Mouse (Mus musculus) brain, embryonic 18.5 days (tissue): ENCODE measurements around the gene Pla2g6.

ENCODE experiments used
- DNase-seq: peaks from one replicate; pipeline ENCODE4 v3.0.0-alpha.2; 2012; ENCODE audit warnings: low read depth, low spot score

Pla2g6 gene

DNA sequence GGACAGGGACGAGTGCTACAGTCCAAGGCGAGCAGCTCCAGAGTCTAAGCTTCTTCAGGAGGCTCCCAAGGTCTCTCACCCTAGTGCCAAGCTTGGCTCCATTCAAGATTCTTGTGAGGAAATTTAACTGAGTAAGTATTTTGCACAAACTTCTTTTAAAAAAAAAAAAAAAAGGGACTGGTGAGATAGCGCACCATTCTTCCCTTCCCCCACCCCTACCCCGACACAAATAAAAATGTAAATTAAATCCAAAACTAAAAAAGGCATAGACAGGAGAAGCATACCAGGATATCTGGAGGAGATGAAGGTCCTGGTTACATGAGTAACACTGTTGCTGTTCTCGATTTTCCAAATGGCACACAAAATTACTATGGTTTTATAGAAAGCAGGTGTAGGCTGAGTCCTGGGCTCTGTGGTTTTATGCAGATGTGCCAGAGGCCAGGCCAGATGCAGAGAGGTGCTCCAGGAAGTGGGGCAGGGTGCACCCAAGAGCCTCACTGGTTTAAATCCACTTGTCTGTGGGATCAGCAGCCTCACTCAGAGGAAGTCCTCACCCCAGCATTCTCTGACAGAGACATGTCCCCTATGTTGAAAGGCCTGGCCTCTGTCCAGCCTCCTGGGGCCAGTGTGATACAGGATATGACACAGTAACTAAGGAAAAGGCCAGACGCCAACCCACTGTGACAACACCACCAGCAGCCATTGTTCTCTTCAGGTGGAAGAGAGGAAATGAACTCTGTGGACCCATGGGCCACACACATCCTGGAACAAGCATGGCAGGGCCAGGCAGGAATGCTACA lies 5.0 kb downstream of the Pla2g6 start:
- no peak for DNase-seq

- no peak for DNase-seq
These were observed 5.8 kb downstream of the Pla2g6 start for GRCm38 (mm10) chr15:79322281-79322990.

DNA sequence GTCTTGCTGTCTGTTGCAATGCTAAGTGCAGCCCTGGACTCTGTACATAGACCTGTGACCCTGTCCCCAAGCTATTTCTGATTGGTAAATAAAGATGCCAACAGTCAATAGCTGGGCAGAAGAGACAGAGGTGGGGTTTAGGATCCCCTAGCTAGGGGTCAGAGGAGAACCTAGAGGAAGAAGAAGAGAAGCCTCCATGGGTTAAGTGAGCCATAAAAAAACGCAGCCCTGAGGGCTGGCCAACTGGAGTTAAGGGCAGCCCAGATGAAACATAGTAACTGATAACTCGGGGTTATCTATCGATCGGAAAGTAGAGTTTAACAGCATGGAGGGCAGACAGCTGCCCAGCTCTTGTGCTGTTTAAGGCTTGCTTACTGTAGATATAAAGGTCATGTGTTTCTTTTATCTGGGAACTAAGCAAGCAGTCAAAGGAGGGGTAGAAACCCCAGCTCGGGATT lies 6.4 kb downstream of the Pla2g6 start:
- DNase-seq, result no peak

DNA sequence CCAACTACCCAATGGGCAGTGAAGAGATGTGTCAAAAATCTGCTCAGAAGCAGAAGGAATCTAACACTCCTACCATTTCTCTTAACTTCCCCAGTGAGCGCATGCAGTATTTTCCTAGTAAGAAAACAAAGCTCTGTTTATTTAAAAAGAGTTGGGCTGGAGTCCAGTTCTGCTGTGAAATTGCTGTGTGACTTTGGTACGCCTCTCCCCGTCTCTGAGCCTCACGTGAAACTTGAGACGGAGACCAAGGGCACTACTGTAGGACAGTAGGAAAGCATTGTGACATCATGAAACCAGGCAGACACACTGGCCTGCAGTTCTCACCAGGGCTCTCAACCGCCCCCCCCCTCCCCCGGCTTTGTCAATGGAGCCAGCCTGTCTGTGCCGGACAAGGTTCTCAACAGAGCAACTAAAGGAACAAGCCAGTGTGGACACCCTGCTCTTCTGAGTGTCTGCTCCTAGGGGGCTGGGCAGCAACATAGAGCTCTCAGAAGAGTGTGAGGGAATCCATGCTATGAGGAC lies 14.3 kb downstream of the Pla2g6 start:
- DNase-seq, result no peak

DNA sequence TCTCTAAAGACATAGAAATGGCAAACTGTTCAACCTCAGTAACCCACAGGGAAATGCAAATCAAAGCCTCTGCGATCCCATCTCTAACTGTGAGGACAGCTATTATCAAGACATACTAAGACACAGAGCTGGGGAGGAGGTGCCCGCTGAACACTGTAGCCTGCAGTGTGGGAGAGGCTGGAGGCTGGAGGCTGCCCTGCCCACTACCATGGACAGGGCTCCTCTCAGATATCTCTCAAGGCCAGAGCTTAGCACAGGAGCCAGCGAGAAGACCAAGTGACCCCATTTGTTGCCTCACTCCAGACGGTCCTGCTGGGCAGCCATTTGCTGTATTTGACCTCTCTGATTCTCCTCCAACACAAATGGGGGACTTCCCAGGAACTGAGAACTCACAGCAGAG lies 20.3 kb downstream of the Pla2g6 start:
- DNase-seq, result no peak

DNA sequence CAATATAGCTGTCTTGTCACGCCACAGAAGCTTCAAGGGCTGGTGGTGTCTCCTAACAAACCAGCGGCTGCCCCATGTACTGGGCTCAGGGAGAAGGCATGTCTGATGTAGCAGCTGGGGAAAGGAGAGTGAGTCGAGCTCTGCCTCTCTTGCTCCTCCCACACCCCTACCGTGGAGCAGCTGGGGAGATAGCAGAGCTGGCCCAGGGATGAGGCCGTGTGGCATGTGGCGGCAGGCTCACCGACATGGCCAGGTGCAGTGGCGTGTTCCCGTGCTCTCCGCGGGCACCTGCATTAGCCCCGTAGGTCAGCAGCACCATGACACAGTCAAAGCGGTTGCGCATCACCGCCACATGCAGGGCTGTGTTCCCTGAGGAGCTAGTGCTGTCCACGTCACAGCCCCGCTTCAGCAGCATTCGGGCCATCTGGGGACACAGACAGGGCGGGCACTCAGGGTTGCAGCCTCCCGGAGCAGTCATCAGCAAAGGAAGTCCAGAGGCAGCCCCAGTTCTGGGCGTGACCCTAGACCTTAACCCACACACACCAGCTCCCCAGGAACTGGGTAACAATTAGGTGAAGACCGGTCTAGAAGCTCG lies 22.1 kb downstream of the Pla2g6 start:
- no peak for DNase-seq

DNA sequence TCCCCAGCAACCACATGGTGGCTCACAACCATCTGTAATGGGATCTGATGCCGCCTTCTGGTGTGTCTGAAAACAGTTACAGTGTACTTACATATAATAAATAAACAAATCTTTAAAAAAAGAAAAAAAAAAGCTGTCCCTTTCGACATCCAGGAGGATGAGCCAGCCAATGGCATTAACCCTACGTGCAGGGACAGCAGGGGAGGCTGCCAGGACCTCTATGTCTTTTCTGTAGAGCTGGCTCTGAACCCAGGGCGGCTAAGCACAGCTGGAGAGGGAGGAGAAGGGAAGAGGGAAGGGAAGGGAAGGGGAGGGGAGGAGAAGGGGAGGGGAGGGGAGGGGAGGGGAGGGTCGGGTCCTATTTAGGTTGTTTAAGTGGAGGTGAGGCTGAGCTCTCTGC lies 23.4 kb downstream of the Pla2g6 start:
- DNase-seq, result no peak

DNA sequence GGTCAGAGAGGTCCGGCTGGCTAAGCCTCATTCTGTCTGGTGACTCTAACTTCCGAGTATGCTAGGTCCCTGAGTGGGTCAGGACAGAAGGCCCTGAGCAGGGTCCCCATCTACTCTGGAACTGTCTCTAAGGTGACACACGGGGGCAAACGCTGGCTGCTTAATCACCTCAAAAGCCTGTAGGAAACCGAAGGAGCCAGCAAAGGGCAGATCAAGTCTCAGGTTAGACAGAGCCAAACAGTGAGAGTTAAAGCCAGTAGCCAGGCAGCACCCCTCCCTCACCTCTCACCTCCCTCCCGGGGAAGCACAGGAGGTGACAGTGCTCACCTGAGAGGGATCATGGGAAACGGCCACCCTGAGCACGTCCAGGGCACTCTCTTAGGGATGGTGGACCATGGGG lies 24.5 kb downstream of the Pla2g6 start:
- no peak for DNase-seq

- no peak for DNase-seq
These were observed 28.5 kb downstream of the Pla2g6 start for GRCm38 (mm10) chr15:79299563-79300155.

GRCm38 (mm10) chr15:79298553-79298952 lies 29.6 kb downstream of the Pla2g6 start:
- no peak for DNase-seq

DNA sequence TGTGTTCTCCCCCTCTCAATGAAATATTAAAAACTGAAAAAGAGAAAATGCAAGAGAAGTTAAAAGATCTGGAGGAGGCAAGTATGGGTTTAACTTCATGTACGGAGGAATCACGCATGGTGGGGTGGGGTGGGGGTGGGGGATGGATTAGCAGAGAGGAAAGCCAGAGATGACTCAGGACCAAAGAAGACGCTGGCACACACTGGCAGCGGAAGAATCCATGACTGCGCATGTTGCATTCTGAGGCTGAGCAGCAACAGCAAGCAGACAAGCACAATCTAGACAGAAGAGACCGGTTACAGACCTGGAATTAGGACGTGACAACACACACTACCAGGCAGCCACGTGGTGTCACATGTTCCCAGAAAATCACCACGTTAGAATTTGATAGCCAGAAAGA lies 35.4 kb downstream of the Pla2g6 start:
- DNase-seq, result no peak

DNA sequence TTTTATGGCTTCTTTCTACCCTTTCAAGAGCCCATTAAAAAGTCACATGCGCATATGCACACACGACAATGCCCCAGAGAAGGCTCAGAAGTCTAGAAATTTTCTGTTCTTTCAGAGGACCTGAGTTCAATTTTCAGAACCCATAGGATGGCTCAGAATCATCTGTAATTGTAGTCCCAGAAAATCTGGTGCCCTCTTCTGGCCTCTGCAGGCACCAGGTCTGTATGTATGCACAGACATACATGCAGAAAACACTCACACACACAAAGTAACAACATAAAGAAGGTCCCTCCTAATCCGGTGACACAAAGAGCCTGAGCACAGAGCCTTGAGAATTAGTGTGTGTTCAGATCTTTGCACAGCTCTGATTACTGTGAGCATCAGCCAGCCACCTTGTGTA lies 37.9 kb downstream of the Pla2g6 start:
- no peak for DNase-seq

DNA sequence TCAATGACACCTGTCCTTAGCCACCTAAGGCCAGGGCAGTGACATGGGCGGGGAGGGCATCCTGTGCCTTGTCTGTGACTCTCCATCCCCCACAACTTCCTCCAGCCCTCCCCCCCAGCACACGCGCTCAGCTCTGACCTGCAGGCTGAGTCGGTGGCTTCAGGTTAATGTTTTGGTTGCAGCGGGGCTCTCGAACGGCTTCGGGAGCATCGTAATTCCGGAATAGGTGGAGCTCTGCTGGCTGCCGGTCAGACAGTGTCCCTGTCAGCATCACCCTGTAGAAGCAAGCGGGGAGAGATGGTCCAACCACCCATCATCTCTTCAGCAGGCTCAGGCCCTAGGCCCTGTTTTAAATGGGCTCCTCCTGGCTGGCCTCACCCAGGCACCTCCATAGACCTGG lies 38.7 kb downstream of the Pla2g6 start:
- DNase-seq, result no peak

- DNase-seq, result no peak
These were observed 39.8 kb downstream of the Pla2g6 start for GRCm38 (mm10) chr15:79288387-79288786.

GRCm38 (mm10) chr15:79287091-79287490 lies 41.1 kb downstream of the Pla2g6 start:
- no peak for DNase-seq

GRCm38 (mm10) chr15:79286141-79286540 lies 42.0 kb downstream of the Pla2g6 start:
- DNase-seq, result no peak

- no peak for DNase-seq
These were observed 42.8 kb downstream of the Pla2g6 start, which contains the start of gene Baiap2l2 for GRCm38 (mm10) chr15:79285399-79285798. Gene Baiap2l2, minus strand, starts transcription at chr15:79285537.

GRCm38 (mm10) chr15:79283371-79283770 lies 44.8 kb downstream of the Pla2g6 start:
- DNase-seq, result no peak

DNA sequence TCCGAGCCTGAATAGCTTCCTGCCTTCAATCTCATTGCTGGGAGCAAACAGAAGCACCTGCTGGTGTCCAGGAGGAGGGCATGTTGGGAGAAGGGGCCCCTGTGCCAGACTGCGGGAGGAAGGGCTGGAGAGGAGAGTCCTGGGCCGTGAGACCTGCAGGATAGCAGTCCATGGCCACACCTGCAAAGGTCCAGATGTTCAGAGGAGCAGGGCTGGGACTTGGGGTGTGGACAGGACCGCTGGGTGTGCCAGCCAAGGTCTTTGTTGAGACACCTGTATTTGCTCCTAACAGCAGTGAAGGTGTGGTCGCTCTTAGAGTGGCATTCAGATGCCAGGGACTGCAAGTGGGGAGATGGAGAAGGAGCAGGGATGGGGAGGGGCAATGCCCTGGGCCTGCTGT lies 45.8 kb downstream of the Pla2g6 start:
- DNase-seq, result no peak

DNA sequence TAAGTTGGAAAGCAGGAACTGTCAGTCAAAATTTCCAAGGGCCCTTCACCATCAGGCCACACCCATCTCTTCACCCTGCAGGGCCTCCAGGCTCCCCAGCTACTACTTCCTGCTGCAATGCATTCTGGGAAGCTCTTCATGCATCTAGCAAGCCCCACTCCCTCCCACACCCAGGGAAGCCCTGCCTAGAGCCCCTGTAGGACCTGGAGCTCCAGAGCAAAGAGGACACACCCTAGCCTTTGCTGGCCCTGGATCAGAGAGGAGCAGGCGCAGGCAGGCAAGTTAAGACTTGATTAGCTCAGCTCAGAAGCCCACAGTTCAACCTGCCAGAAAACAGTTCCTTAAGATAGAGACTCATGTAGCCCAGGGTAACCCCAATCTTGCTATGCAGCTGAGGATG lies 46.8 kb downstream of the Pla2g6 start:
- no peak for DNase-seq

DNA sequence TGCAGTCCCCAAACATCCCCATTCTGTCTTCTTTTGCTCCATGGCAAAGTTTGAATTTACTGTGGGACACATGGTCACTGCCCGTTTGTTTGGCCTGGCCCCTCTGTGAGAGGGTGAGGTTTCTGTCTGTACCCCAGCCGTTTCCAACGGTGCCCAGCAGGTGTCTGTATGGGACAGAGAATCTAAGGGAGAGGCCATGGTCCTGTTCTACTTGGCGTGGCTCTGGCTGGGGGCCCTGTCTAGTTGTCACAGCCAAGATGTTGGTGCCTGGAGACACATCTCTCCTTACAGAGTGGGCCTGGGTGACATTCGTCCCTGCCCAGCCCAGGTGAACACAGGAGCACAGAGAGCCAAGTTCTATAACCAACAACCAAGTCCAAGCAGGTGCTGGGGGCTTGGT lies 47.3 kb downstream of the Pla2g6 start:
- DNase-seq, result no peak

GRCm38 (mm10) chr15:79280209-79280608 lies 48.0 kb downstream of the Pla2g6 start:
- DNase-seq, result no peak
